Mouse (Mus musculus) hindbrain, postnatal 0 days (tissue): Measurements from ENCODE around the gene Psmd9. TPM values are rescaled to one million over a fixed set of nuclear protein-coding genes. Genes with fewer than 3 reads are reported as not detected.
A peak's percentile ranks its signal among the peaks of the same experiment; 100 is the strongest.

Experiments
- ATAC-seq: fragments of 200-750 bp; cut with Nextera tagmentation; 2 replicates; pipeline ENCODE4 v1.8.0; 2017; ENCODE audit warnings: mild to moderate bottlenecking, moderate TSS enrichment, moderate library complexity
- DNase-seq: peaks from one replicate; pipeline ENCODE4 v3.0.0-alpha.2; 2015; ENCODE audit warnings: low spot score
- H3K27ac ChIP-seq: fragments of 300-500 bp; sonication (generic); 2 replicates; pipeline ENCODE4 v1.5.1; 2014; ENCODE audit warnings: mild to moderate bottlenecking
- H3K27me3 ChIP-seq: fragments of 300-500 bp; sonication (generic); 2 replicates; pipeline ENCODE4 v1.6.1; 2014; ENCODE audit warnings: low read length, mixed read lengths; ENCODE audit not compliant: insufficient read depth
- H3K36me3 ChIP-seq: fragments of 300-500 bp; sonication (generic); 2 replicates; pipeline ENCODE4 v1.6.1; 2014; ENCODE audit warnings: low read length, mixed read lengths; ENCODE audit not compliant: insufficient read depth
- H3K4me1 ChIP-seq: fragments of 300-500 bp; sonication (generic); 2 replicates; pipeline ENCODE4 v1.6.1; 2014; ENCODE audit warnings: antibody characterized with exemption, low read length, mixed read lengths; ENCODE audit not compliant: insufficient read depth
- H3K4me2 ChIP-seq: fragments of 300-500 bp; sonication (generic); 2 replicates; pipeline ENCODE4 v1.6.1; 2014; ENCODE audit warnings: low read depth, mild to moderate bottlenecking, low read length, moderate library complexity, mixed read lengths
- H3K4me3 ChIP-seq: fragments of 300-500 bp; sonication (generic); 2 replicates; pipeline ENCODE4 v1.5.1; 2014; ENCODE audit warnings: low read length
- H3K9ac ChIP-seq: fragments of 300-500 bp; sonication (generic); replicated peaks from 2 replicates; pipeline ENCODE4 v1.6.1; 2014; ENCODE audit warnings: mild to moderate bottlenecking, low read length, moderate library complexity, mixed read lengths
- H3K9me3 ChIP-seq: fragments of 300-500 bp; sonication (generic); 2 replicates; pipeline ENCODE4 v1.6.1; 2016; ENCODE audit warnings: low read length, mixed read lengths
- CTCF ChIP-seq: IDR thresholded peaks from 2 replicates; pipeline ENCODE4 v1.5.1; 2016; ENCODE audit warnings: antibody characterized with exemption, control low read depth, low read depth
- WGBS: fragments of 180-500 bp; shearing (Covaris S2); extraction: QIAGEN DNeasy Blood & Tissue Kit; methylation state at CpG from one replicate; pipeline ENCODE4 v1.1.7; 2014; 5-methylcytosine and 5-hydroxymethylcytosine counted together
- polyA plus RNA-seq: library from polyadenylated mRNA; unstranded; fragments of >200 nt; fragmentation: Nextera tagmentation; extraction: Ambion mirVana; gene quantifications from 2 replicates; pipeline ENCODE4 v1.2.1, GENCODE M21; 2015
- total RNA-seq: library from RNA; depleted of rRNA; stranded (reverse); fragments of >200 nt; gene quantifications from 2 replicates; pipeline ENCODE4 v1.2.3, GENCODE M21; 2014

Gene Psmd9
- total and polyA plus RNA-seq, 2 experiments from 2014 or later: 30.8 to 86.1 TPM

DNA sequence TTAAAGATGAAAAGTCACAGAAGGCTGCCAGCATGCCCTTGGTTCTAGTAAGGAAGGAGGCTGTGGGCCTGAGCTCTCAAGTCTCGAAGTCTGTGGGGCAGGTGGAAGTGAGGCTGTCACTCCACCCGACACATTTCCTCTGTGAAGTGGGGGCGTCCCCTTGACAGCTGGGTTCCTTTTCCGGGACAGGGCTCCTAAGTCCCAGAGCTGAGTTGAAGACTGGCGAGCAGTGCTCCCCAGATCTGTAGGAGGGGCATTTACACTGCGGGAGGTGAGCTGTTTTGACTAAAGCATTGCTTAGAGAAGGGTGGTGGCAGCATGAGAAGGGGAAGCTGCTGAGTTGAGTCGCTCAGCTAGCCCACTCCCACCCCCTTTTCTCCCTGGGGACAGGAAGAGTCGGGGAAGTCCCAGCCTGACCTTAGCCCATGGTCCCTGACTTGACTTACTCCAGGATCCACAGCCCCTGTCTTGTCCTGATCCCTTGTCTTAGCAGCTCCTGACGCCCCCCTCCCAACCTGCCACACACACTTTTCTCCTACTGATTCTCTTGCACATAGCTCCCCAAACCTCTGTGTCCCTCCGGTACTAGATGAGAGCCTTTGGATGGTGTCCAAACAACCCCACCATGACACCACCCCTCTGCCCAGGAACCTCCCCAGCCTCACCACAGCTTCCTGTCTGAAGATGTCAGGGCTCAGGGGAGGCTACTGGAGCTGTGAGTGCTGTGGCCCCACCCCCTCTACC, 40.6 kb upstream of the Psmd9 start:
- no peak overlapping the region for H3K4me2 ChIP-seq
- H3K9me3 ChIP-seq: no peaks in the 10 kb centered on the region
- WGBS: 56% methylated on average over 10 of the region's 10 CpGs
- H3K4me3 ChIP-seq: no peak overlapping the region
- H3K4me1 ChIP-seq: peaks cover 12% of the 10 kb centered on the region; the same call in 1 of the 2 replicates
- H3K9ac ChIP-seq: no peak overlapping the region
- no peaks in the 10 kb centered on the region; the same call in 1 of the 2 replicates for H3K36me3 ChIP-seq
- H3K27me3 ChIP-seq: no peaks in the 10 kb centered on the region
- ATAC-seq: no peak
- no peak overlapping the region for H3K27ac ChIP-seq
- TF ChIP-seq CTCF: no peak
- DNase-seq: no peak

DNA sequence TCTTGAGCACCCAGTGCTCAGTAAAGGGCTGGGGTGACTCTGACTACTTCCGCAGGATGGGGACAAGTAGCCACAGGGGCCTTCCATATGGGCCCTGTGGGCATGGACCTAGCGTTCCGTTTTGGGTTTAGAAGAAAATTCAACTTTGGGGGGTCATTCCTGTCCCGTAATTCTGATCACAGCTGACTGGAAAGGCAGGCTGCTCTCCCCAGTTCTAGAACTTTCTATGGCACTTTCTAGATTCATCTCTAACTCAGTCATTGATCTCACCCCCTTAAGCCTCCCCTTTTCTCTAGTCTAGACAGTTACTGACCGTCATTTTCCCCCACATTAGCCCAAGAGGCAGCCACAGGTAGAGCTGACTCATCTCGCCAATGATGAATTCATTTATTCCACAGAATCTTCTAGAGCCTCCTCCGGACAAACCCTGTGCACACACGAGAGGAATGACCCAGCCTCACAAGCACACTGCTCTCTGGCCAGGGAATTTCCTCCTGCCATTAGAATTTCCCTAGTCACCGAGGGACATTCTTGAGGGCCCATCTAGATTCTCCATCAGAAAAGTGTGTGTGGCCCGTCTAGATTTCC, 39.9 kb upstream of the Psmd9 start:
- 88% methylated on average over 10 of the region's 10 CpGs for WGBS
- Histone ChIP-seq H3K9ac (no peak overlapping the region), H3K4me1 (peaks cover 19% of the 10 kb centered on the region), H3K27ac (no peak overlapping the region), H3K36me3 (no peaks in the 10 kb centered on the region; the same call in 1 of the 2 replicates), H3K9me3 (no peaks in the 10 kb centered on the region), H3K4me3 (no peak overlapping the region), H3K4me2 (no peak overlapping the region), H3K27me3 (no peaks in the 10 kb centered on the region)
- TF ChIP-seq CTCF: no peak
- ATAC-seq (no peak), DNase-seq (no peak)

DNA sequence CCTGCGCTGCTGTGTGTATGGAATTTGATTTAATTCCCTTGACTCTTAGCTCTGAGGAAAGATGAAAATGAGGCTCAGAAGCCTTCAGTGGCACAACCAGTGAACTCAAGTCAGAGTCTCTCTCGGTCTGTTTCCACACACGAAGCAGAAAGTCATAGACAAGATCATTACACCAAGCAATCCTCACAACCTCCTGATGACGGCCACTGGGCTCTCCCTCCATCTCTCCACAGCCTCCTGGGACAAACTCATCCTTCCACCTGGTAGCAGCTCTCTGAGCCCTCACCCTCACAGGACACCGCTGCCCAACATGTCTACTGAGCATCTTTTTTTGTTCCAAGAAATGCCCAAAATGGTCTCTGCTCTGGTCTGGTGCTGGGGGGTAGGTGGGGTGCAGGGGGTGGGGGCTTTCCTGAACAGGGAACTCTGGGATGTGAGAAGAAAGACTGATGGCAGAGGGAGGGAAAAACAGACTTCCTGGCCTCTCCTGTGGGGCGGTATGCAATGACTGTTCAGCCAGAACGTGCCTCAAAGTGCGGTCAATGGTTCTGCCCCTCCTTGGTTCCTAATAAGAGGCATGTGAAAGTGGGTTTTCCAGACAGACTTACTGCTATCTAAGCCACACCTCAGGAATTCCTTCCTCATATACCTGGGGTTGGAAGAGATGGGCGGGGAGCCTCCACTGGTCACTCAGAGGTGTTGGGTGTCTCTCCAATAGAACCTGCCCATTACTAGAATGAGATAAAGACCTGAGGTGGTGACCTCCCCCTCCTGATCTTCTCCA, 39.0 kb upstream of the Psmd9 start:
- no peaks in the 10 kb centered on the region for H3K9me3 ChIP-seq
- H3K4me1 ChIP-seq: peaks cover 28% of the 10 kb centered on the region
- H3K27ac ChIP-seq: no peak overlapping the region
- H3K36me3 ChIP-seq: no peaks in the 10 kb centered on the region; the same call in 1 of the 2 replicates
- no peak for DNase-seq
- no peak overlapping the region for H3K4me2 ChIP-seq
- no peak overlapping the region for H3K9ac ChIP-seq
- H3K27me3 ChIP-seq: no peaks in the 10 kb centered on the region
- no peak for ATAC-seq
- 89% methylated on average over 9 of the region's 9 CpGs for WGBS
- TF ChIP-seq CTCF: no peak
- no peak overlapping the region for H3K4me3 ChIP-seq

DNA sequence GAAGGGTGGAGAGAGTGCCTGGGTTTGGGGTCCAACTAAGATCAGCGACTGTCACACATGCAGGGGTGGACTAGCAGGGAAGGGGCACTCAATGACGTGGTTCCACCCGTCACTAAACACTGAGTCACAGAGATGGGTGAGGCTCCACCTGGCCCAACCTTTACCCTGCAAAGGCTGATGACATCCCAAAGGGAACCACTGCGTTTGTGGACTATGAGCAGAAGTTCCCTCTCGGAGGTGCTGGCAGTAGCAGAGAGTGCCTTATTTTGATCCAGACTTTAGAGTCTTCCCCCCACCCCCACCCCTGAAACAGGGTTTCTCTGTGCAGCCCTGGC, 38.4 kb upstream of the Psmd9 start:
- no peaks in the 10 kb centered on the region; the same call in 1 of the 2 replicates for H3K36me3 ChIP-seq
- peaks cover 32% of the 10 kb centered on the region for H3K4me1 ChIP-seq
- H3K27ac ChIP-seq: no peak overlapping the region
- H3K9me3 ChIP-seq: no peaks in the 10 kb centered on the region
- DNase-seq (no peak), ATAC-seq (no peak)
- TF ChIP-seq CTCF: no peak
- peak overlapping the region; percentile 99; the same call in 1 of the 2 replicates for H3K4me2 ChIP-seq
- 89% methylated on average over 5 of the region's 5 CpGs for WGBS
- H3K27me3 ChIP-seq: no peaks in the 10 kb centered on the region
- H3K9ac ChIP-seq: no peak overlapping the region
- H3K4me3 ChIP-seq: no peak overlapping the region

DNA sequence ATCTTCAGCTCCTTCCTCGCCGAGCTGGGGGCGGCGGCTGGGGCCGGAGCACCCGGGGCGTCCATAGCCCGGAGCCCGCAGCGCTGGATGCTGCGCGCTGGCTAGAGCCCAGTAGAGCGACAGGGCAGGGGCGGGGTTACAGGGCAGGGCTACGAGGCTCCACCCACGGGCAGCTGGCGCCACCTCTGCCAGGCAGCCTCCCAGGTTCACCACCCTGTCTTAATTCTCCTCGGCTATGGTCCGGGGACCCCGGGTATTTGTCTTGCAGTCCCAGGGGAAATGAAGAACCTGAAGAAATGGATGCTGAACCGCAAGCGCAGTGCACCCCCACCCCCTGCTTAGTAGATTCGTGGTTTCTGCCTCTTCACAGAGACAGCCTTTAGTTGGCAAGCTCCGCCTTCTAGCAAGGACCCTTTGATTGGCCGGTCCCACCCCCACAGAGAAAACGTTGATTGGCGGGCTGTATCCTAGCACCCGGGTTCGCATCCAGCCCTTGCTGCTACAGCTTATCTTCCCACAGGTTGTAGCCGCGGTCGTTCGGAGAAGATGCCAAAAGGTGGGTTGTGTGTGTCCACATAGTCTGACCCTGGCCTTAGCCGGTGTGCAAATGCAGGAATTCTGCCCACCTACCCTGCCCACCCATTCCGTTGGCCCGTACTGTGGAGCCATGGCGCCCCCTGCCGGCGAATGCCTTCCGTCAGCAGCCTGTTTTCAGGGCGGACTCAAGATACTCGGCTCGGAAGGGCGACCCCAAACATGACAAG, 36.7 kb upstream of the Psmd9 start, which contains the start of gene Rhof:
TSS of gene Rhof (minus strand) at position 385 of the 764 bp plus-strand sequence.
- H3K9ac ChIP-seq: peak within 1 kb of the TSS; percentile 48
- H3K36me3 ChIP-seq: no peaks in the 10 kb centered on the region; the same call in 1 of the 2 replicates
- H3K27ac ChIP-seq: peak within 1 kb of the TSS; percentile 100
- no peaks in the 10 kb centered on the region for H3K27me3 ChIP-seq
- DNase-seq (peak; percentile 87), ATAC-seq (peak; percentile 75)
- H3K4me1 ChIP-seq: peaks cover 48% of the 10 kb centered on the region
- H3K4me3 ChIP-seq: peak within 1 kb of the TSS; percentile 39
- peak; percentile 92 for TF ChIP-seq CTCF
- 1% methylated on average over 43 of the region's 44 CpGs for WGBS
- peak within 1 kb of the TSS; percentile 99 for H3K4me2 ChIP-seq
- H3K9me3 ChIP-seq: no peaks in the 10 kb centered on the region

DNA sequence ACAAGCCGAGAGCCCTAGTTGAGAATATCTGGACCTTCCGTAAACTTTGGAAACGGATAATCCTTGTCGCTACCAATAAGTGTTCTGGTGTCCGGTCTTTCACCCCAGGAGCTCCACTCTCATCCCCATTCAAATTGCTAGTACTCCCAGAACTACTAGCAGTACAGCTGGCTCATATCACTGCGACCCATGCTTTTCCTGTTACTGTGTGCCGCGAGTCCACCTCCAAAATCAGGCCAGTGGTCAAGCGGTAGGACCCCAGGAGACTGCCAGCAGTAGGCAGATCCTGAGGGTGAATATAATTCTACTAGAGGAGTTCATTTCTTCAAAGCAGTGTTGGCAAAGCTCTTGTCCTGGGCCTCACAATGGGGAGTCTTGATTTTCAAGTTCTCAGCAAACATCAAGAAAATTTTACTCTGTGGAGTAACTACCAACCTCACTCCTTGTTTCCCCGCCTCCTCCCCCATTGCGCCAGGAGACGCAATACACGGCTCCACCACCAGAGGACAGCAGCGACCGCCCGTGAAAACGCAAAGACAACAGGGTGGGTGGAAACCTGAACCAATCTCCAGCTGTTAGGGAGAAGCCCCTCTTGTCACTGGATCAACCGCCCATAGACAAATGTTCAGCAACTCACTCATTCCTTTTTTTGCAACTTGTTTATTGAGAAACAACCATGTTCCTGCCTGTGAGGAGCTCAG, 36.0 kb upstream of the Psmd9 start:
- Histone ChIP-seq H3K4me1 (peaks cover 56% of the 10 kb centered on the region), H3K27me3 (no peaks in the 10 kb centered on the region), H3K4me2 (peak overlapping the region; percentile 99), H3K36me3 (no peaks in the 10 kb centered on the region; the same call in 1 of the 2 replicates), H3K4me3 (peak overlapping the region; percentile 39; the same call in 1 of the 2 replicates), H3K9ac (no peak overlapping the region), H3K9me3 (no peaks in the 10 kb centered on the region), H3K27ac (peak overlapping the region; percentile 100)
- DNase-seq (peak; percentile 86), ATAC-seq (peak; percentile 10; the same call in 1 of the 2 replicates)
- peak; percentile 98 for TF ChIP-seq CTCF
- 18% methylated on average over 18 of the region's 18 CpGs for WGBS
